Mouse (Mus musculus) bone marrow, adult 2 months (tissue): Measurements from ENCODE around the gene Spock2.
"Not testable (repeated sequence)": the region's sequence is repeated elsewhere in the genome, so short reads cannot be mapped to it uniquely, and the experiment has no call there.

ENCODE experiments used
- CTCF ChIP-seq: fragments of 200-500 bp; IDR thresholded peaks from 2 replicates; pipeline ENCODE4 v1.5.1; 2011; ENCODE audit warnings: low read length, control low read depth; ENCODE audit not compliant: control insufficient read depth, insufficient read depth
- POLR2A ChIP-seq: fragments of 200-500 bp; IDR thresholded peaks from 2 replicates; pipeline ENCODE4 v1.6.1; 2011; ENCODE audit warnings: low read depth, mild to moderate bottlenecking, control low read depth, low read length, borderline replicate concordance; ENCODE audit not compliant: control insufficient read depth

GRCm38 (mm10) chr10:60136010-60136409, 30.0 kb downstream of the Spock2 start:
- not testable (repeated sequence) for TF ChIP-seq CTCF, POLR2A
